Mouse (Mus musculus) stomach, embryonic 15.5 days (tissue): ENCODE measurements around the gene Adcy4. TPM values are rescaled to one million over a fixed set of nuclear protein-coding genes. Genes with fewer than 3 reads are reported as not detected.

Experiments used
- ATAC-seq: fragments of 200-750 bp; cut with Nextera tagmentation; 2 replicates; pipeline ENCODE4 v1.8.0; 2017; ENCODE audit warnings: low read depth, moderate number of reproducible peaks, moderate TSS enrichment; ENCODE audit not compliant: insufficient read depth, low FRiP score
- H3K27ac ChIP-seq: fragments of 300-500 bp; sonication (generic); 2 replicates; pipeline ENCODE4 v1.5.1; 2015; ENCODE audit warnings: mild to moderate bottlenecking, inconsistent platforms
- H3K27me3 ChIP-seq: fragments of 300-500 bp; sonication (generic); replicated peaks from 2 replicates; pipeline ENCODE4 v1.6.1; 2015; ENCODE audit warnings: inconsistent platforms
- H3K36me3 ChIP-seq: fragments of 300-500 bp; sonication (generic); 2 replicates; pipeline ENCODE4 v1.6.1; 2015; ENCODE audit warnings: inconsistent platforms
- H3K4me1 ChIP-seq: fragments of 300-500 bp; sonication (generic); 2 replicates; pipeline ENCODE4 v1.6.1; 2015; ENCODE audit warnings: inconsistent platforms
- H3K4me2 ChIP-seq: fragments of 300-500 bp; sonication (generic); 2 replicates; pipeline ENCODE4 v1.6.1; 2015; ENCODE audit warnings: mild to moderate bottlenecking, inconsistent platforms
- H3K4me3 ChIP-seq: fragments of 300-500 bp; sonication (generic); replicated peaks from 2 replicates; pipeline ENCODE4 v1.5.1; 2015; ENCODE audit warnings: inconsistent platforms
- H3K9ac ChIP-seq: fragments of 300-500 bp; sonication (generic); 2 replicates; pipeline ENCODE4 v1.6.1; 2015; ENCODE audit warnings: inconsistent platforms
- H3K9me3 ChIP-seq: fragments of 300-500 bp; sonication (generic); 2 replicates; pipeline ENCODE4 v1.6.1; 2016; ENCODE audit warnings: inconsistent platforms
- WGBS: fragments of 180-500 bp; shearing (Covaris S2); methylation state at CpG from one replicate; pipeline ENCODE4 v1.1.7; 2015; 5-methylcytosine and 5-hydroxymethylcytosine counted together
- polyA plus RNA-seq: library from polyadenylated mRNA; unstranded; fragments of >200 nt; fragmentation: Nextera tagmentation; extraction: Ambion mirVana; gene quantifications from 2 replicates; pipeline ENCODE4 v1.2.1, GENCODE M21; 2015

Adcy4 gene
- polyA plus RNA-seq, 1 experiment from 2014 or later: 6.3 TPM

DNA sequence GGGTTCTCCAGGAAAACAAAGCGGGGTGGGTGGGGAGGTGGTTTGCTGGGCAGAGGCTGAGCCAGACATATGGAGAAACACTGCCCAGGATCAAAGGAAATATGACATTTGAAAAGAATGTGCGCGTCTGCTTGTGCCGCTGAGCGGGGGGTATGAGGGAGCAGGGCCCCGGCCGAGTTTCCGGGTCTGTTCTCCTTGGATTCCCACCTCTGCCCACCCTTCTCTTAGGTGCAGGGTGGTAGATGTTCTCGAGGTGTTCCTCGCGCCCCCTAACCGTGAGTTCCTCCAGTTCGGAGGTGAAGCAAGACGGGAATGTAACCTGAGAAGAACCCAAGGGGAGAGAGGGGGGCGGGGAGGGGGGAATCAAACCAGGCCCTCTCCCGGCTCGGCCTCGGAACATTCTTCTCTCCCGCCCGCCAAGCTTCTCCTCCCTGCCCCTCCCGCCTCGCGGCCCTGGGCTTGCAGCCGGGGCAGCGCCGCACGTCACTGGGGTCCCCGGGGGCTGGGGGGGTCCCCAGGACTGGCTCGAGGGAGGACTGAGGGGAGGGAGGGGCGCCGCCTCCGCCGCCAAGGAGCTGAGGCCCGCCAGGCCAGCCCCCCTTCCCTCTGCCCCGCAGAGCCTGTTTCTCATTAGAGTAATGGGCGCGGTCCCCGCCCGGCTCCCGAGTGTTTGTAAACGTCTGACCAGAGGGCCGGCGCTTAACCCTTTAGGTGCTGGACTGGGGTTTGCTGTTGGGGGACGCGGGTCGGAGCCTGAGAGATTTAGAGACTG, 39.3 kb upstream of the Adcy4 start, which contains the start of gene Nfatc4:
Gene Nfatc4, plus strand, starts transcription at position 154 of the 772 bp plus-strand sequence.
- ATAC-seq: peak; percentile 89
- H3K27me3 ChIP-seq: no peaks in the 10 kb centered on the region
- peaks cover 8% of the 10 kb centered on the region; the same call in 1 of the 2 replicates for H3K4me1 ChIP-seq
- 0% methylated on average over 37 of the region's 46 CpGs for WGBS
- no peaks in the 10 kb centered on the region for H3K9me3 ChIP-seq
- peak within 1 kb of the TSS; percentile 97 for H3K27ac ChIP-seq
- H3K36me3 ChIP-seq: no peaks in the 10 kb centered on the region
- H3K4me2 ChIP-seq: peak within 1 kb of the TSS; percentile 69
- H3K4me3 ChIP-seq: peak within 1 kb of the TSS; percentile 67
- H3K9ac ChIP-seq: peak within 1 kb of the TSS; percentile 24

DNA sequence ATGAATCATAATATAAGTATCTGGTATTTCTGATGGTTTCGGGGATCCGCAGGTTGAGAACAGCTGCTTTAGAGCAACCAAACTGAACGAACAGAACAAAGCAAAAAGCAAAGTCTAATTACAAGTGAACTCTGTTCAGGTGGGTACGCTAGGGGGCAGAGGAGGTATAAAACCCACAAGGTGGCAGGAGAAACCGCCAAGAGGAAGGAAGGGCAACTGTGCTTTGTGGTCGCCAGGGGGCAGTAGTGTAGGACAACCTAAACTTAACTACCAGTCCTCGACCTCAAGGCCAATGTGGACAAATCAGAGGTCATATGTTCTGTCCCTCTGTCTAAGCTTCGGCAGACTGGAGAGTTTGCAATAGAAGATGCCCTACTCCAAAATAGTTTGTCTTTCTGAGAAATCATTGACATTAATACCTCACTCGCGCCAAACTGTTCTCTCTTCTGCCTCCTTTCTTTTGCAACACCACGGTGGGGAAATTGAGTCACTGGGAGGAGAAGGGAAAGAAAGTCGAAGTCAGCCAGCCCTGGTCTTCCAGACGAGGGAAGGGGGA, 38.6 kb upstream of the Adcy4 start:
- H3K27ac ChIP-seq: peak overlapping the region; percentile 97
- H3K9ac ChIP-seq: peak overlapping the region; percentile 24; the same call in 1 of the 2 replicates
- no peak for ATAC-seq

DNA sequence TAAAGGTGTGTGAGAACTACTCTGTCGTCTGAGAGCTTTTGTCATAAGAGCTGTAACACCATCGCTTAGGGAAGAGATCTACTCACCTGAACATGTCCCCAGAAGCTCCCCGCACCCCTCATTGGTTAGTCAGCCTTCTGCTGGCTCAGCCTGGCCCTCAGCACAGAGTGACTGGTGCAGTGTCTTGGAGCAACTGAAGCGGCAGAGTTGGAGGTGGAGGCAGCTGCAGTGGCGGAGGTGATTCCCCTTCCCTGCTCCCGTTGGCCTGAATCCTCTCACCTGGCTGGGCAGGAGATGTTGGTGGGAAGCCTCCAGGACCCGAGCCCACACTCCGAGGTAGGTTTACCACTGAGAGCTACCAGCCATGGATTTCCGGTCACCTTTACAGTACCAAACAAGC, 36.7 kb upstream of the Adcy4 start:
- Histone ChIP-seq H3K9me3 (no peaks in the 10 kb centered on the region), H3K27me3 (no peaks in the 10 kb centered on the region), H3K9ac (no peak overlapping the region), H3K4me2 (no peak overlapping the region), H3K4me1 (0 out of 2 replicates have a peak, but pooled peaks cover 1% of the 10 kb centered on the region), H3K27ac (no peak overlapping the region), H3K36me3 (no peaks in the 10 kb centered on the region), H3K4me3 (no peak overlapping the region)
- 82% methylated on average over 9 of the region's 9 CpGs for WGBS
- ATAC-seq: no peak

More for the DNA sequence above, 38.6 kb upstream of the Adcy4 start:
- Histone ChIP-seq H3K36me3 (no peaks in the 10 kb centered on the region), H3K4me1 (peaks cover 8% of the 10 kb centered on the region; the same call in 1 of the 2 replicates), H3K9me3 (no peaks in the 10 kb centered on the region), H3K4me3 (peak overlapping the region; percentile 67), H3K4me2 (peak overlapping the region; percentile 69), H3K27me3 (no peaks in the 10 kb centered on the region)
- 4% methylated on average over 13 of the region's 13 CpGs for WGBS

DNA sequence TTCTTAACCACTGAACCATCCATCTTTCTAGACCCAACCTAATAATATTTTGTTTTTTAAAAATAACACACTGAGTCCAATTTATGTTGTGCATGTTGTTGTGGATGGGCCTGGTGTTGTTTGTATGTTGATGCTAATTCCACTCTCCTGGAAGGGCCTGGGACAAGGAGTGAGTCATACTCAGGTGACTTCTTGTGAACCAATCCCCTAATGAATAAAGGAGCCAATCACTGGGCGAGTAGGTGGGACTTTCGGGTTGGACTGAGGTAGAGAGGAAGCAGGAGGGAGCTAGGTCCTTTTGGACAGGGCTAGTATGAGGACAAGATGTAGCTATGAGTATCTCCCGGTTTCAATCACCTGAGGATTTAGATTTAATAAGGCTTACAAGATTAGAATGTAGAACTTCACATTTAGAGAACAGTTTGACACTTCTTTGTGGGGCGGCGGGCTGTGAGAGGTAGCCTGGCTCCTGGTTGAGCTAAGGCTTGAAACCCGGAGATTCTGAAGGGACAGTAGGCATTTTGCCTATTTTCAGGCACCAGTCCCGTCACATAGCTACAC, 36.0 kb upstream of the Adcy4 start:
- H3K36me3 ChIP-seq: no peaks in the 10 kb centered on the region
- no peak for ATAC-seq
- no peaks in the 10 kb centered on the region for H3K27me3 ChIP-seq
- no peak overlapping the region for H3K4me3 ChIP-seq
- no peaks in the 10 kb centered on the region for H3K9me3 ChIP-seq
- no peak overlapping the region for H3K9ac ChIP-seq
- WGBS: 76% methylated on average over 7 of the region's 7 CpGs
- no peak overlapping the region for H3K27ac ChIP-seq
- H3K4me2 ChIP-seq: no peak overlapping the region
- H3K4me1 ChIP-seq: 0 out of 2 replicates have a peak, but pooled peaks cover 3% of the 10 kb centered on the region

DNA sequence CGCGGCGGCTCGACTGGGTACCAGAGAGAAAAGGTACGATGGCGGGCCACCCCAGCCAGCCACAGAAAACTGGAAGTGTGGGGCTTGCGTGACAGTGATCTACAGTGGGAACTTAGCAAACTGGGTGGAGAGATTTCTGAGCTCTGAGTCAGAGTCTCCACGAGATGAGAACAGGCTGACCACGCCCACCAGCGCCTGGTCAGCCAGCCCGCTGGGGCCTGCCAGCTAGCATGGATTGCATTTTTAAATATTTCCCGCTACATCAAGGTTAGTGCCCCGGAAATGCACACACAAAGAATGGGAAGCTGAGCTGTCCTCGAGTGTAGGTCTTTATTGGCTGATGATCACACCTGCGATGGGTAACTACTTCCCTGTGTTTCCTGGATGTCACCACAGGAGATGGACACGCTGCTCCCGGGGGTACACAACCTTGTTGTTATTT, 31.4 kb upstream of the Adcy4 start:
- Histone ChIP-seq H3K27ac (peak overlapping the region; percentile 76), H3K4me2 (peak overlapping the region; percentile 70), H3K9ac (peak overlapping the region; percentile 25; the same call in 1 of the 2 replicates), H3K27me3 (no peaks in the 10 kb centered on the region), H3K9me3 (no peaks in the 10 kb centered on the region), H3K4me3 (peak overlapping the region; percentile 46), H3K4me1 (0 out of 2 replicates have a peak, but pooled peaks cover 3% of the 10 kb centered on the region), H3K36me3 (no peaks in the 10 kb centered on the region)
- peak; percentile 88 for ATAC-seq
- 19% methylated on average over 17 of the region's 17 CpGs for WGBS

DNA sequence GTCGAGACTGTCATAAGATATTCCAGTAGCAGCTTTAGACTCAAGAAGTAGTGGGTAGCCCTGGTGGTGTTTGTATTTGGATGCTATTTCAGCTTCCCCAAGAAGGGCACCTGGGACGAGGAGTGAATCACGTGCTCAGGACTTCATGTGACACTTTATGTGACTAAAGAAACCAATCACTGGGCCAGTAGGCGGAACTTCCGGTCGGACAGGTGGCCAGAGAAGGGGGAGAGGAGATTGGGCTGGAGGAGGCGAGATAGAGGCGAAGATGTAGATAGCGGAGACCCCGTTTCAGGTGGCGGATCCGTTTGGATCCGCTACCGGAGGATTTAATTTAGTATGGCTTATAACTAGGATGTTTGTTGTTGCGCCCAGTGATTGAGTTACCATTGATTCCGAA, 31.0 kb upstream of the Adcy4 start:
- WGBS: 17% methylated on average over 16 of the region's 16 CpGs
- no peaks in the 10 kb centered on the region for H3K9me3 ChIP-seq
- ATAC-seq: peak; percentile 68
- H3K4me1 ChIP-seq: 0 out of 2 replicates have a peak, but pooled peaks cover 3% of the 10 kb centered on the region
- H3K4me2 ChIP-seq: peak overlapping the region; percentile 70
- H3K36me3 ChIP-seq: no peaks in the 10 kb centered on the region
- H3K9ac ChIP-seq: peak overlapping the region; percentile 25; the same call in 1 of the 2 replicates
- peak overlapping the region; percentile 76 for H3K27ac ChIP-seq
- H3K27me3 ChIP-seq: no peaks in the 10 kb centered on the region
- peak overlapping the region; percentile 46 for H3K4me3 ChIP-seq

DNA sequence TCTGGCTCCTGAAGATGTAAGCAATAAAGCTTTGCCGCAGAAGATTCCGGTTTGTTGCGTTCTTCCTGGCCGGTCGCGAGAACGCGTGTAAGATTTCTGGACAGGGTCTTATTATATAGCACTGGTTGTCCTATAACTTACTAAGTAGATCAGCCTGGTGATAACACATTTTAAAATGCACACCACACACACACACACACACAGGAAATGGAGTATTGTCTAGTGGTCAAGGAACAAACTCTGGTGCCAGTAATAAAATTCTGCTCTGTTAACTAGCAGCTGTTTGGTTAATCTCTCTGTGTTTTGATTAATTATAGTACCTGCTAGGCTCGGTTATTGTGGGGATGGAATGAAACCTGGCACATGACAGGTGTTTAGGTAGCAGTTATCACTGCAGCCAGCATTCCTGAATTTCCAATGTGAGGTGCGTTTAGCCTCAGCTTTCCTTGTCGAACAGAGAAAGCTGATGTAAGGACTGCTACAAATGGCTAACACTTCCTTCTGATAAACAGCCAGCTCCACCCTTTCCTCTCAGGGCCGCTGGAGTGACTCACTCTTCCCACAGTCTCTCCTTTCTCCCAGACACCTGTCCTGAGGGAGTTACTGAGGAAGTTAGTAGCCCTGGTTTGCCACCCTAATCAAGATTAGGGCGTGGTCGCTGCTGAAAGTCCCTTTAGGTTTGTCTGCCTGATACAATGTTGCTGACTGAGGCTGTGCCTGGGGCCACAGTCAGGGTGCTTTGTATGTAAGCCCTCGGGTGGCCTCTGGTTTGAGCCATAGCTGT, 11.7 kb upstream of the Adcy4 start:
- no peak overlapping the region for H3K9ac ChIP-seq
- 0 out of 2 replicates have a peak, but pooled peaks cover 2% of the 10 kb centered on the region for H3K4me1 ChIP-seq
- H3K36me3 ChIP-seq: no peaks in the 10 kb centered on the region
- H3K4me3 ChIP-seq: no peak overlapping the region
- H3K9me3 ChIP-seq: no peaks in the 10 kb centered on the region
- no peak overlapping the region for H3K4me2 ChIP-seq
- WGBS: 66% methylated on average over 15 of the region's 15 CpGs
- peak; percentile 90 for ATAC-seq
- peak overlapping the region; percentile 75 for H3K27ac ChIP-seq
- H3K27me3 ChIP-seq: no peaks in the 10 kb centered on the region

DNA sequence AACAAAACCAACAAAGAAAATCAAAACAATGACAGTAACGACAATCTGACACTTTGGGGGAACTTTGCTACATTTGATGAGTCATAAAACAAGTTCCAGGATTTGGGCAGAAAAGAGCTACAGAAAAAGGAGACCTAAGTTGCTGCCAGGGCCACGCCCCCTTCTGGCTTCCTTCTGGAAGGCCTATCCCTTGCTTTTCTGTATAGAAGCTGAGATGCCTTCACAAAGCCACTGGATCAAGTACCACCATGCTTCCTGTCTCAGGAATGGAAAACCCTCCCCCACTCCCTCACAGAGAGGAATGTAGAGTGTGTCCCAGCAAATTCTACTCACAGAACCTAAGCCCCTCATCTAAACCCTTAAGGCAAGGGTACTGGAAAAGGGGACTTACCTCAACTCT, 10.1 kb upstream of the Adcy4 start:
- no peak overlapping the region for H3K9ac ChIP-seq
- no peak overlapping the region for H3K4me3 ChIP-seq
- no peaks in the 10 kb centered on the region for H3K36me3 ChIP-seq
- no peaks in the 10 kb centered on the region for H3K9me3 ChIP-seq
- no peak overlapping the region for H3K4me2 ChIP-seq
- 0 out of 2 replicates have a peak, but pooled peaks cover 3% of the 10 kb centered on the region for H3K4me1 ChIP-seq
- ATAC-seq: no peak
- H3K27me3 ChIP-seq: no peaks in the 10 kb centered on the region
- 65% methylated on average over 2 of the region's 2 CpGs for WGBS
- no peak overlapping the region for H3K27ac ChIP-seq

DNA sequence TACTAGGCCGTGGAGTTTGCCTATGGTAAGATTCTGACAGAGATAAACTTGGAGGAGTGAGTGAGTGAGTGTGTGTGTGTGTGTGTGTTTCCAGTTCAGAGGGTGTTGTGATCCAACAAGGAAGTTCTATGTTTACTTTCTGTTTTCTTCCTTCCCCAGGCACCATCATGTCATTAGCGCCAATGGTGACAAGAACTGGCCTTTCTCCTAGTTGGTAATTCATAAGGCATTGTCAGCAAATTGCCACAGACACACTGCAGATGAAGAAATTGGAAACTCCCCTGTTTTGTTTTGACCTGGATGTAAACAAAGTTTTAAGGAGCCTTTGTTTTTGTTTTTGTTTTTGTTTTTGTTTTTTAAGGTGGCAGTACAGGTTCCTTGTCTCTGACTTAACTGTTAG, 9.6 kb upstream of the Adcy4 start:
- WGBS: 59% methylated on average over 2 of the region's 2 CpGs
- no peak overlapping the region for H3K27ac ChIP-seq
- H3K9ac ChIP-seq: no peak overlapping the region
- H3K36me3 ChIP-seq: no peaks in the 10 kb centered on the region
- no peaks in the 10 kb centered on the region for H3K27me3 ChIP-seq
- H3K9me3 ChIP-seq: no peaks in the 10 kb centered on the region
- 0 out of 2 replicates have a peak, but pooled peaks cover 7% of the 10 kb centered on the region for H3K4me1 ChIP-seq
- no peak overlapping the region for H3K4me3 ChIP-seq
- H3K4me2 ChIP-seq: no peak overlapping the region
- no peak for ATAC-seq

DNA sequence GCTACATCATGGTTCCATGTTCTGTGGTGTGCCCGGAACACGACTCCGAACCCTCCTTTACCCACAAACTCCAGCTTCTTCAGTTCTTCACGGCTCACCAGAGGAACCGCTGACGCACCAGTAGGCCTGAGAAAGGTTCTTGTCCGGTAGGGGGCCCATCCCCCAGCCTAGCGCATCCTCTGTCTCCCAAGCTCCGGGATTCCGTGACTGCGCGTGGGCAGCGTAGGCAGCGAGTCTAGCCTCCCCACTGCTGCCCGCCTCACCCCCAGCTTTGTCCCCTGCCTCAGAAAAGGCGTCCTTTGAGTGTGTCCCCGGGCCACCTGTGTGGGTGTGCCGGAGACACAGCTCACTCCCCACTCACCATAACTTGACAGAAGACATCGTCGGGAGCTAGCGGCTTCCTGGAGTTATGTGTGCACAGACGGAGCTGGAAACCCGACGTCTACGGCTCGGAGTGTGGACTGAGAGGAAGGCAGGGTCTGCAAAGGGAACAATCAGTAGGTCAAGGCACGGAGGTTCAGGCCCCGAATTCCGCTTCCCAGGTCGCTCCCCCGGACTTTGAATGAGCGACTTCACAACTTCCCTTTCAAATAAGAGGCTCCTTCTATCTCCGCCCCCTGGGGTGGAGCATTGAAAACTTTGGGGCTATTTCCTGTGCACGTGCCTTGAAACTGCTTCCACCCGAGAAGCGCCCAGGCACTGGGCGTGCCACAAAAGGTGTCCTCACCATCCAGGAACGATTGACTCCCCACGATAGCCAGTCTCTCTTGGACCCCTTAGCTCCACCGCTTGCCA, 4.6 kb upstream of the Adcy4 start, which contains the start of gene Ripk3:
Gene Ripk3, minus strand, starts transcription at position 610 of the 795 bp plus-strand sequence.
- Histone ChIP-seq H3K4me2 (peak within 1 kb of the TSS; percentile 94), H3K27ac (no peak within 1 kb of the TSS), H3K27me3 (peaks cover 15% of the 10 kb centered on the region; the same call in 1 of the 2 replicates), H3K9ac (peak within 1 kb of the TSS; percentile 45), H3K4me3 (peak within 1 kb of the TSS; percentile 50), H3K9me3 (no peaks in the 10 kb centered on the region), H3K36me3 (no peaks in the 10 kb centered on the region), H3K4me1 (peaks cover 22% of the 10 kb centered on the region)
- ATAC-seq: no peak; the same call in 1 of the 2 replicates
- 3% methylated on average over 40 of the region's 40 CpGs for WGBS
